ENCODE assay signal across 8 mouse cellular contexts in the genomic region with DNA sequence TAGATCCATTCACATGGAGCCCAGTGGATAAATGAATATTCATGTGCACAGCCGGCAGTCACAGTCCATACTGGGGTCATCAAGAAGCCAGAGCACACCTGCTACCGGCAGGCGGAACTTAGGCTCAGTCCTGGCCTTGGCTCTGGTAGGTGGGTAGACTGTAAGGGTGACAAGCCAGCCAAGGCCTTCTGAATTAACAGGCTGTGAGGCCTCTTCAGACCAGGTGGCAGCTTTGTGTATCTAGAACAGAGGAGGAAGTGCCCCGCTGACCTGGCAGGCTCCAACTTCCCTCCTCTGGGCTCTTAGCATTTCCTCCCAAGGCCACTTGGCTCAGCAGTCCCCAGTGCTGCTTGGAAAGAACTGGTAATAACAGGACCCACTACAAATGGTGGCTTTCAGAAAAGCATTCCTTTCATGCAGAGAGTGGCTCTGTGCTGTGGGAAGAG. TPM values are rescaled to one million over a fixed set of nuclear protein-coding genes. Genes with fewer than 3 reads are reported as not detected.
DNase-seq lines count a peak whose midpoint lies in the region; ATAC-seq and TF ChIP-seq lines count a peak whose summit lies in the region.

No protein-coding gene starts in this region.

- 54% methylated on average over 4 of the region's 4 CpGs for WGBS in heart, embryonic 13.5 days
- 56% methylated on average over 4 of the region's 4 CpGs for whole genome bisulfite sequencing in heart, embryonic 11.5 days (ENCODE audit: insufficient replicate concordance)
- WGBS in kidney, embryonic 14.5 days, result 45% methylated on average over 4 of the region's 4 CpGs
- 17% methylated on average over 4 of the region's 4 CpGs for WGBS in midbrain, embryonic 16.5 days

- no peak for TF ChIP-seq POLR2A in MEL (IDR thresholded peaks at IDR 0.05; ENCODE audit: control insufficient read depth in 1 of 2, insufficient read depth in 1 of 2, low read depth in 1 of 2, low read length in 2 of 2, poor library complexity in 1 of 2)

- TF ChIP-seq EP300 in MEL (IDR thresholded peaks at IDR 0.05; ENCODE audit: low read depth in 1 of 2, low read length in 2 of 2), result no peak

- no peak for TF ChIP-seq RAD21 in MEL (IDR thresholded peaks at IDR 0.05; ENCODE audit: low read depth, low read length)

- TF ChIP-seq CTCF in MEL (IDR thresholded peaks at IDR 0.05 in 2 of 3, conservative IDR thresholded peaks at IDR 0.05 in 1 of 3; ENCODE audit: control insufficient read depth in 1 of 3, insufficient read depth in 1 of 3, low read depth in 2 of 3, low read length in 3 of 3, poor library complexity in 1 of 3, severe bottlenecking in 1 of 3), result no peak

- DNase-seq in MEL (ENCODE audit: low read depth, low spot score), result peak; percentile 32
- DNase-seq in cerebellum, postnatal 25 days, result peak; percentile 86 to 88
- DNase-seq in gastrocnemius, postnatal 4 days (ENCODE audit: low spot score in 2 of 2), result no peak
- DNase-seq in thymus, postnatal 25 days, result no peak

- H3K9me3 ChIP-seq in heart, embryonic 13.5 days, result no peaks in the 10 kb centered on the region
- H3K9me3 ChIP-seq in heart, embryonic 11.5 days (replicated peaks; ENCODE audit: control insufficient read depth, low read length), result no peaks in the 10 kb centered on the region
- H3K9me3 ChIP-seq in MEL (replicated peaks; ENCODE audit: insufficient read depth, low read length), result no peaks in the 10 kb centered on the region
- H3K9me3 ChIP-seq in kidney, embryonic 14.5 days (ENCODE audit: control insufficient read depth, low read length), result no peaks in the 10 kb centered on the region
- no peaks in the 10 kb centered on the region for H3K9me3 ChIP-seq in midbrain, embryonic 16.5 days (replicated peaks; ENCODE audit: control insufficient read depth, low read length, poor library complexity, severe bottlenecking)

- no peak overlapping the region for H3K9ac ChIP-seq in heart, embryonic 13.5 days
- no peak overlapping the region for H3K9ac ChIP-seq in heart, embryonic 11.5 days (ENCODE audit: low read depth, low read length)
- no peak overlapping the region for H3K9ac ChIP-seq in MEL (ENCODE audit: control insufficient read depth, low read depth, low read length, poor library complexity, severe bottlenecking)
- no peak overlapping the region for H3K9ac ChIP-seq in kidney, embryonic 14.5 days (ENCODE audit: low read depth, low read length)
- H3K9ac ChIP-seq in midbrain, embryonic 16.5 days (ENCODE audit: low read depth, low read length), result no peak overlapping the region

- no peak overlapping the region for H3K4me2 ChIP-seq in heart, embryonic 13.5 days
- no peak overlapping the region for H3K4me2 ChIP-seq in heart, embryonic 11.5 days
- H3K4me2 ChIP-seq in kidney, embryonic 14.5 days (replicated peaks; ENCODE audit: low read depth, low read length), result no peak overlapping the region
- no peak overlapping the region for H3K4me2 ChIP-seq in midbrain, embryonic 16.5 days (ENCODE audit: low read length)

- no peaks in the 10 kb centered on the region for H3K27me3 ChIP-seq in heart, embryonic 13.5 days (replicated peaks)
- H3K27me3 ChIP-seq in heart, embryonic 11.5 days (ENCODE audit: control insufficient read depth, insufficient read depth, low read length), result no peaks in the 10 kb centered on the region
- no peaks in the 10 kb centered on the region for H3K27me3 ChIP-seq in MEL (ENCODE audit: control insufficient read depth in 1 of 2, insufficient read depth in 2 of 2, low read length in 2 of 2)
- no peaks in the 10 kb centered on the region for H3K27me3 ChIP-seq in kidney, embryonic 14.5 days (ENCODE audit: control insufficient read depth, insufficient read depth, low read length)
- H3K27me3 ChIP-seq in midbrain, embryonic 16.5 days (ENCODE audit: control insufficient read depth, insufficient read depth, low read depth, low read length), result no peaks in the 10 kb centered on the region

- 0 out of 2 replicates have a peak overlapping the region, but pooled peaks have one; percentile 45 for H3K27ac ChIP-seq in heart, embryonic 13.5 days (replicated peaks)
- H3K27ac ChIP-seq in heart, embryonic 11.5 days (ENCODE audit: low read depth, low read length), result no peak overlapping the region
- H3K27ac ChIP-seq in MEL (ENCODE audit: control insufficient read depth, low read depth, low read length), result no peak overlapping the region
- H3K27ac ChIP-seq in kidney, embryonic 14.5 days (ENCODE audit: low read depth, low read length), result peak overlapping the region; percentile 19; the same call in 1 of the 2 replicates
- peak overlapping the region; percentile 34 for H3K27ac ChIP-seq in midbrain, embryonic 16.5 days (ENCODE audit: low read length)

- ATAC-seq in heart, embryonic 13.5 days (ENCODE audit: extremely low read depth, insufficient number of reproducible peaks, low FRiP score, low TSS enrichment), result no peak
- ATAC-seq in heart, embryonic 11.5 days (replicated peaks; ENCODE audit: insufficient number of reproducible peaks, low FRiP score, low TSS enrichment), result no peak
- ATAC-seq in kidney, embryonic 14.5 days (ENCODE audit: low FRiP score, low TSS enrichment), result peak; percentile 62; the same call in 1 of the 2 replicates
- peak; percentile 67 for ATAC-seq in midbrain, embryonic 16.5 days

- peaks cover 28% of the 10 kb centered on the region for H3K4me1 ChIP-seq in heart, embryonic 13.5 days
- no peaks in the 10 kb centered on the region for H3K4me1 ChIP-seq in heart, embryonic 11.5 days (ENCODE audit: control insufficient read depth, insufficient read depth, low read length)
- H3K4me1 ChIP-seq in MEL (ENCODE audit: control insufficient read depth in 1 of 2, insufficient read depth in 2 of 2, low read length in 2 of 2), result no peaks in the 10 kb centered on the region
- no peaks in the 10 kb centered on the region; the same call in 1 of the 2 replicates for H3K4me1 ChIP-seq in kidney, embryonic 14.5 days (ENCODE audit: control insufficient read depth, insufficient read depth, low read length)
- H3K4me1 ChIP-seq in midbrain, embryonic 16.5 days (ENCODE audit: control insufficient read depth, insufficient read depth, low read length), result peaks cover 5% of the 10 kb centered on the region; the same call in 1 of the 2 replicates

- H3K36me3 ChIP-seq in heart, embryonic 13.5 days, result peaks cover 53% of the 10 kb centered on the region
- no peaks in the 10 kb centered on the region; the same call in 1 of the 2 replicates for H3K36me3 ChIP-seq in heart, embryonic 11.5 days (ENCODE audit: control insufficient read depth, insufficient read depth, low read length)
- H3K36me3 ChIP-seq in MEL (ENCODE audit: control insufficient read depth in 1 of 2, insufficient read depth in 2 of 2, low read length in 2 of 2), result no peaks in the 10 kb centered on the region
- peaks cover 12% of the 10 kb centered on the region for H3K36me3 ChIP-seq in kidney, embryonic 14.5 days (ENCODE audit: control insufficient read depth, insufficient read depth, low read length)
- H3K36me3 ChIP-seq in midbrain, embryonic 16.5 days (ENCODE audit: control insufficient read depth, insufficient read depth, low read length), result no peaks in the 10 kb centered on the region; the same call in 1 of the 2 replicates

- no peaks in the 10 kb centered on the region for H3K79me2 ChIP-seq in MEL (ENCODE audit: control insufficient read depth, insufficient read depth, low read length, poor library complexity)

- H3K4me3 ChIP-seq in heart, embryonic 13.5 days, result no peak overlapping the region
- H3K4me3 ChIP-seq in heart, embryonic 11.5 days (ENCODE audit: low read depth, low read length), result no peak overlapping the region
- H3K4me3 ChIP-seq in MEL (ENCODE audit: control insufficient read depth in 1 of 2, insufficient read depth in 1 of 2, low read depth in 2 of 2, low read length in 2 of 2), result no peak overlapping the region
- no peak overlapping the region for H3K4me3 ChIP-seq in kidney, embryonic 14.5 days (ENCODE audit: low read length)
- no peak overlapping the region for H3K4me3 ChIP-seq in midbrain, embryonic 16.5 days (ENCODE audit: low read depth, low read length)

RNA-seq across cellular contexts. Expression of gene B9d1, which starts 24.3 kb away (rescaled TPM):
- 13.6 and 14.2 TPM in 2 replicates for polyA plus RNA-seq in heart, embryonic 13.5 days (2015; fragmentation: Nextera tagmentation; extraction: Ambion mirVana)
- 13.3 and 14.5 TPM in 2 replicates for polyA plus RNA-seq in heart, embryonic 11.5 days (2014; fragmentation: Nextera tagmentation; extraction: Ambion mirVana)
- total RNA-seq in MEL (2012; rRNA removed), result 27.2 and 29.5 TPM in 2 replicates
- 10 to 100 TPM in 1 of 2 experiments, not detected in 1; 22.5 TPM for polyA plus RNA-seq in MEL (2012; ENCODE audit: insufficient read depth in 1 of 2, insufficient read length in 2 of 2, low read depth in 1 of 2, low replicate concordance in 2 of 2, missing spikeins in 1 of 2)
- 49.2 and 56.4 TPM in 2 replicates for polyA plus RNA-seq in kidney, embryonic 14.5 days (2014; fragmentation: Nextera tagmentation; extraction: Ambion mirVana)
- 31.5 and 32.8 TPM in 2 replicates for polyA plus RNA-seq in midbrain, embryonic 16.5 days (2015; fragmentation: Nextera tagmentation; extraction: Ambion mirVana)
- total RNA-seq in gastrocnemius, postnatal 4 days (2021), result 10 to 100 TPM in 1 of 2 experiments, 1 to 10 TPM in 1; 8.1 to 11.4 TPM

RNA-seq across cellular contexts. Expression of gene Mapk7, which starts 35.1 kb away (rescaled TPM):
- polyA plus RNA-seq in heart, embryonic 13.5 days (2015; fragmentation: Nextera tagmentation; extraction: Ambion mirVana), result 28.8 and 29.6 TPM in 2 replicates
- 22.3 and 25.8 TPM in 2 replicates for polyA plus RNA-seq in heart, embryonic 11.5 days (2014; fragmentation: Nextera tagmentation; extraction: Ambion mirVana)
- total RNA-seq in MEL (2012; rRNA removed), result 12.6 and 12.7 TPM in 2 replicates
- 10 to 100 TPM in 1 of 2 experiments, not detected in 1; 25.3 TPM for polyA plus RNA-seq in MEL (2012; ENCODE audit: insufficient read depth in 1 of 2, insufficient read length in 2 of 2, low read depth in 1 of 2, low replicate concordance in 2 of 2, missing spikeins in 1 of 2)
- 34.2 and 53.4 TPM in 2 replicates for polyA plus RNA-seq in kidney, embryonic 14.5 days (2014; fragmentation: Nextera tagmentation; extraction: Ambion mirVana)
- 63.0 and 66.7 TPM in 2 replicates for polyA plus RNA-seq in midbrain, embryonic 16.5 days (2015; fragmentation: Nextera tagmentation; extraction: Ambion mirVana)
- total RNA-seq in gastrocnemius, postnatal 4 days (2021), result 10 to 100 TPM; 20.2 TPM

RNA-seq across cellular contexts. Expression of gene Mfap4, which starts 44.1 kb away (rescaled TPM):
- 114 and 126 TPM in 2 replicates for polyA plus RNA-seq in heart, embryonic 13.5 days (2015; fragmentation: Nextera tagmentation; extraction: Ambion mirVana)
- polyA plus RNA-seq in heart, embryonic 11.5 days (2014; fragmentation: Nextera tagmentation; extraction: Ambion mirVana), result 57.6 and 58.4 TPM in 2 replicates
- total RNA-seq in MEL (2012; rRNA removed), result not detected in 2 replicates
- not detected for polyA plus RNA-seq in MEL (2012; ENCODE audit: insufficient read depth in 1 of 2, insufficient read length in 2 of 2, low read depth in 1 of 2, low replicate concordance in 2 of 2, missing spikeins in 1 of 2)
- 115 and 163 TPM in 2 replicates for polyA plus RNA-seq in kidney, embryonic 14.5 days (2014; fragmentation: Nextera tagmentation; extraction: Ambion mirVana)
- polyA plus RNA-seq in midbrain, embryonic 16.5 days (2015; fragmentation: Nextera tagmentation; extraction: Ambion mirVana), result 16.2 and 18.0 TPM in 2 replicates
- 100 to 1,000 TPM; 303 to 330 TPM for total RNA-seq in gastrocnemius, postnatal 4 days (2021)

RNA-seq across cellular contexts. Expression of gene Epn2, which starts 50.2 kb away (rescaled TPM):
- 19.8 and 20.5 TPM in 2 replicates for polyA plus RNA-seq in heart, embryonic 13.5 days (2015; fragmentation: Nextera tagmentation; extraction: Ambion mirVana)
- polyA plus RNA-seq in heart, embryonic 11.5 days (2014; fragmentation: Nextera tagmentation; extraction: Ambion mirVana), result 23.3 and 23.7 TPM in 2 replicates
- 8.6 and 8.8 TPM in 2 replicates for total RNA-seq in MEL (2012; rRNA removed)
- 10 to 100 TPM in 1 of 2 experiments, not detected in 1; 12.5 TPM for polyA plus RNA-seq in MEL (2012; ENCODE audit: insufficient read depth in 1 of 2, insufficient read length in 2 of 2, low read depth in 1 of 2, low replicate concordance in 2 of 2, missing spikeins in 1 of 2)
- 20.0 and 31.3 TPM in 2 replicates for polyA plus RNA-seq in kidney, embryonic 14.5 days (2014; fragmentation: Nextera tagmentation; extraction: Ambion mirVana)
- polyA plus RNA-seq in midbrain, embryonic 16.5 days (2015; fragmentation: Nextera tagmentation; extraction: Ambion mirVana), result 78.0 and 82.3 TPM in 2 replicates
- total RNA-seq in gastrocnemius, postnatal 4 days (2021), result 10 to 100 TPM; 26.9 to 30.4 TPM

Comparison
In these comparisons a context has a peak if more than half of its experiments do, and no peak if none do; other contexts are left out.
1. H3K27ac ChIP-seq: peak in heart, embryonic 13.5 days (single experiment), kidney, embryonic 14.5 days (single experiment) and midbrain, embryonic 16.5 days (single experiment); none in heart, embryonic 11.5 days (single experiment) and MEL (single experiment).
2. ATAC-seq: peak in kidney, embryonic 14.5 days (single experiment) and midbrain, embryonic 16.5 days (single experiment); none in heart, embryonic 13.5 days (single experiment) and heart, embryonic 11.5 days (single experiment).
3. DNase-seq: peak in MEL (single experiment) and cerebellum, postnatal 25 days (2 of 2); none in gastrocnemius, postnatal 4 days (0 of 2) and thymus, postnatal 25 days (single experiment).
4. RNA of gene Mfap4, which starts 44.1 kb away (polyA plus RNA-seq): 114 to 126 TPM in heart, embryonic 13.5 days, 115 to 163 TPM in kidney, embryonic 14.5 days, 57.6 to 58.4 TPM in heart, embryonic 11.5 days and 16.2 to 18.0 TPM in midbrain, embryonic 16.5 days; not detected in MEL; every median in the first group is over 10 times any median in the second.